Mouse (Mus musculus) forebrain, embryonic 11.5 days (tissue): ENCODE measurements around the gene Ankrd65. TPM values are rescaled to one million over a fixed set of nuclear protein-coding genes. Genes with fewer than 3 reads are reported as not detected.

Source experiments
- microRNA-seq: library from miRNA; unstranded; fragments of <30 nt; microRNA quantifications from one replicate; pipeline ENCODE4, GENCODE M21; 2016; ENCODE audit not compliant: insufficient number of aligned reads
- polyA plus RNA-seq: library from polyadenylated mRNA; unstranded; fragments of >200 nt; fragmentation: Nextera tagmentation; extraction: Ambion mirVana; gene quantifications from 2 replicates; pipeline ENCODE4 v1.2.1, GENCODE M21; 2014

Gene Ankrd65
- polyA plus RNA-seq, 1 experiment from 2014 or later = not detected

Small RNAs within 50 kb of the gene (microRNA-seq; reads per million reads assigned to microRNA genes)
- not detected for gene Gm27743

Other genes starting within 250 kb of the Ankrd65 start
- 110 and 116 TPM in 2 replicates for gene Nadk, start 228.1 kb upstream of the Ankrd65 start, polyA plus RNA-seq
- 16.0 and 16.5 TPM in 2 replicates for gene Slc35e2, start 189.0 kb upstream of the Ankrd65 start, polyA plus RNA-seq
- 83.8 and 84.0 TPM in 2 replicates for gene Cdk11b, start 165.6 kb upstream of the Ankrd65 start, polyA plus RNA-seq
- gene Gm10563, start 145.0 kb upstream of the Ankrd65 start, polyA plus RNA-seq = not detected in 2 replicates
- gene Mmp23, start 137.1 kb upstream of the Ankrd65 start, polyA plus RNA-seq = 2.5 and 2.7 TPM in 2 replicates
- gene Mib2, start 121.2 kb upstream of the Ankrd65 start, polyA plus RNA-seq = 21.2 and 22.3 TPM in 2 replicates
- gene Fndc10, start 96.1 kb upstream of the Ankrd65 start, polyA plus RNA-seq = 2.3 and 2.9 TPM in 2 replicates
- 138 and 144 TPM in 2 replicates for gene Ssu72, start 85.6 kb upstream of the Ankrd65 start, polyA plus RNA-seq
- 0.76 and 1.2 TPM in 2 replicates for gene Tmem240, start 55.6 kb upstream of the Ankrd65 start, polyA plus RNA-seq
- gene Atad3a, start 29.3 kb upstream of the Ankrd65 start, polyA plus RNA-seq = 104 and 115 TPM in 2 replicates
- 10.0 and 10.6 TPM in 2 replicates for gene Vwa1, start 15.7 kb upstream of the Ankrd65 start, polyA plus RNA-seq
- gene Tmem88b, start 4.6 kb upstream of the Ankrd65 start, polyA plus RNA-seq = 0.15 and 0.43 TPM in 2 replicates
- gene Mrpl20, start 12.4 kb downstream of the Ankrd65 start, polyA plus RNA-seq = 203 and 223 TPM in 2 replicates
- 162 and 186 TPM in 2 replicates for gene Ccnl2, start 22.1 kb downstream of the Ankrd65 start, polyA plus RNA-seq
- gene Aurkaip1, start 40.8 kb downstream of the Ankrd65 start, polyA plus RNA-seq = 132 and 141 TPM in 2 replicates
- 28.8 and 29.3 TPM in 2 replicates for gene Mxra8, start 49.2 kb downstream of the Ankrd65 start, polyA plus RNA-seq
- 17.9 and 18.0 TPM in 2 replicates for gene Dvl1, start 57.0 kb downstream of the Ankrd65 start, polyA plus RNA-seq
- gene Tas1r3, start 72.9 kb downstream of the Ankrd65 start, polyA plus RNA-seq = 0.45 and 0.60 TPM in 2 replicates
- gene Cptp, start 79.0 kb downstream of the Ankrd65 start, polyA plus RNA-seq = 22.3 and 27.0 TPM in 2 replicates
- 108 and 117 TPM in 2 replicates for gene Ints11, start 79.1 kb downstream of the Ankrd65 start, polyA plus RNA-seq
- 53.4 and 53.7 TPM in 2 replicates for gene Pusl1, start 101.3 kb downstream of the Ankrd65 start, polyA plus RNA-seq
- gene Acap3, start 101.4 kb downstream of the Ankrd65 start, polyA plus RNA-seq = 34.6 and 34.8 TPM in 2 replicates
- gene Ube2j2, start 153.4 kb downstream of the Ankrd65 start, polyA plus RNA-seq = 159 and 165 TPM in 2 replicates
- gene C1qtnf12, start 171.9 kb downstream of the Ankrd65 start, polyA plus RNA-seq = 17.6 and 21.1 TPM in 2 replicates
- 16.3 and 20.4 TPM in 2 replicates for gene B3galt6, start 202.2 kb downstream of the Ankrd65 start, polyA plus RNA-seq
- 117 and 121 TPM in 2 replicates for gene Sdf4, start 202.4 kb downstream of the Ankrd65 start, polyA plus RNA-seq
- 0.53 and 0.75 TPM in 2 replicates for gene Tnfrsf4, start 223.4 kb downstream of the Ankrd65 start, polyA plus RNA-seq
- 1.1 and 1.9 TPM in 2 replicates for gene Tnfrsf18, start 235.7 kb downstream of the Ankrd65 start, polyA plus RNA-seq